Mouse (Mus musculus) c-Kit-negative CD71-positive TER-119-positive erythroid progenitor cells, embryonic 14.5 days (primary cell): ENCODE data around the gene Mob1b.
A peak's percentile ranks its signal among the peaks of the same experiment; 100 is the strongest.

ENCODE experiments used
- DNase-seq: peaks from one replicate; pipeline ENCODE4 v3.0.0-alpha.2; 2013; ENCODE audit warnings: low read depth, low spot score

Gene Mob1b

DNA sequence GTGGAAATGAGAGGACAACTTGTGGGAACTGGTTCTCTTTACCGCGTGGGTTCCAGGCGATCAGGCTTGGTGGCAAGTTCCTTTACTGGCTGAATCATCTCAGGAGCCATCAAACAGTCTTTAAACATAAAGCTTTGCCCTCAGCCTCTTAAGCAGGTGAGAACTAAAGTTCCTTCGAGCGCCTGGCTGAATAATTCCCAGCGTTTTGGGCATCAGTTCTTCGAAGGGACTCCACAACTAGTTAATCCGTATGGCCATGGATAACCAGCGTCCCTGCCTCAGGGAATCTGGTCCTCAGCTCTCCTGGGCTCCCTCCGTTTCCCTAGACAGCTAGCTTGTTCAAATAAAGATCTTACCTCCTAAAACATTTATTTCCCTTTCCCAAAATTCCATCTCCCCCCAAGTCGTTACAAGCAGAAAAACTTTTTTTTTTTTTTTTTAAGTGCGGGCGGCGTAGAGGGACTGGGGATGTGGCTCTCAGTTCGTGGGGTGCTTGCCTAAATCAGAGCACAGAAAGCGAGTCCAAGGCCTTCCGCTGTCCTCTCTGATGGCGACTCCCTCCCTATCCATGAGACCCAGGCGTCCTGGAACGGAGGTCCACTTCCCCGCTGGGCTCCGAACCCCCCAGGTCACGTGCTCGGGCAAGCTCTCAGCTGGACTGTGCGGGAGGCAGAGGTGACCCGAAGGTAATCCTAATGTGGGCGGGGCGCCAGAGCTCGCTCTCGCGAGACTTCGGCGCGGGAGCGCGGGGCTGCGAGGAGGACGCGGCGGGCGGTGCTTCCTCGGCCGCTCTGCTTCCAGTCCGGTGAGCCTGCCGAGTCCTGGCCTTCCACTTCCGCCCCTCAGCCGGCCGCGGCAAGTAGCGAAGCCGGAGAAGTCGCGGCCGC is at the start of gene Mob1b:
TSS of gene Mob1b (plus strand) at position 740 of the 887 bp plus-strand sequence.
- peak; percentile 92 for DNase-seq

DNA sequence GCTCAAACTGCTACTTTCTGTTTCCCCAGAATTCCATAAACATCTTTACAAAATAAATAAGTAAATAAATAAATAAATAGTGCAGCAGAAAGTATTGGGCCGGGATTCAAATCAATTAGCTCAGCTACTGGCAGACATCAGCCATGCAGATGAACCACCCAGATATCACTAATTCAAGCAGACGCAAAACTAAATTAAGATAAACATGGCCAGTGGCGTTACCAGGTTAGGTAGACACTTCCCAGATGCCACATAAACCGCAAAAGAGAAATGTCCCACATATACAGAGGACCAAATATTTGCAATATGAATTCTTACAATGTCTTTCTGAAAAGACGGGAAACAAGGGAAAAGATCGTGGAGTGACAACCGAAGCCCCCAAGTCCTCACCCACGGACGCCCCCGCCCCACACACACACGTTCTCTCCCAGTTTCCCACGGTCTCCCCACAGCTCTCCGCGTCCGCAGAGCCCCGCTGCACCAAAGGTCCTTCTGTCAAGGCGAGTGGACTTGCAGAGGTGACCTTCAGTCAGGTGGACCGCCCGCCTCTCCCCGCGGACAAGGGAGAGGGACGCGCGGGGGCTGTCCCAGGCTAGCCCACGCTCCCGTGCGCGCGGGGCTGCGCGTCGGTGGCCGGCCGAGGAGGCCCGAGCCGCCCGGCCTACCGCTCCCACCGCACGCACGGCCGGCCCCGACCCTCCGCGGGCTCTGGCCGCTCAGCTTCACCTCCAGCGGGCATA is 45.8 kb upstream of the Mob1b start:
- peak; percentile 21 for DNase-seq

DNA sequence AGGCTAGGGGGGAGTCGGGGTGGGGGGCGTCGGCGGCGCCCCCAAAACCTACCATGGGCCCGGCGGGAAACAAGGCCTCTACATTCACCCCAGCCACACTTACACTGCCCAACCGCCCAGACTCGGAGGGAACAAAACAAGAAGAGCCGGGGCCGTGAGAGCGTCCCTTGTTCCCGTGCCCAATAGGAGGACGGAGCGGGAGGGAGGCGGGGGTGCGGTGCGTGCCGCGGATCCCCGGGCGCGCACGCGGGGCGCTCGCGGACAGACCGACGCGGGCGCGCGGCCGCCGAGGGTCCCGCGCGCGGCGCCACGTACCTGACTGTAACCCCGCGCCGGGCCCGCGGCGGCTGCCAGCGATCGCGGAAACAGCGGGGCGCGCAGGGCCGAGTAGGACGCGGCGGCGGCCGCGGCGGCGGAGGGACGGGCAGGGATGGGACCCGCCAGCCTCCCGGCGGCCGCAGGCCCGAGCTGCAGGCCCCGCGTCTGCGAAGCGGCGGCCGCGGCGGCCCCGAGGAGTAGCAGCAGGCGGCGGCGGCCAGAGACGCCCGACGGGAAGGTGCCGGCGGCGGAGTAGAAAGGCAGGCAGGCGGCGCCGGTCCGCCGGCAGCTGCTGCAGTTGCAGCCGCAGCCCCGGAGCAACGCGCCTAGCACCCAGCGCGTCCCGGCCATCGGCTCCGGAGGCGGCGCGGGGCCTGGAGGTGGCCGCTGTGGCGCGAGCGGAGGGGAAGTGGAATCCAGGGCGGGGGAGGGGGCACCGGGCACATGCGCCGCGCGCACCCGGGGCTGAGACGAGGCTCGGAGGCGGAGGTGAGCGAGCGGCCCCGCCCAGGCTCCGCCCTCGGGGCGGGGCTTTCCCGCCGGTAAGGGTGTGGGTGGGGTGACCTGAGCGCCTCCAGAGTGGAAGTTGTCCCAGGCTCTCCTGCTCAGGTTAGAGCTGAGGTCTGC is 44.9 kb upstream of the Mob1b start, which contains the start of gene Grsf1:
TSS of gene Grsf1 (minus strand) at position 729 of the 945 bp plus-strand sequence.
- peak; percentile 79 for DNase-seq

DNA sequence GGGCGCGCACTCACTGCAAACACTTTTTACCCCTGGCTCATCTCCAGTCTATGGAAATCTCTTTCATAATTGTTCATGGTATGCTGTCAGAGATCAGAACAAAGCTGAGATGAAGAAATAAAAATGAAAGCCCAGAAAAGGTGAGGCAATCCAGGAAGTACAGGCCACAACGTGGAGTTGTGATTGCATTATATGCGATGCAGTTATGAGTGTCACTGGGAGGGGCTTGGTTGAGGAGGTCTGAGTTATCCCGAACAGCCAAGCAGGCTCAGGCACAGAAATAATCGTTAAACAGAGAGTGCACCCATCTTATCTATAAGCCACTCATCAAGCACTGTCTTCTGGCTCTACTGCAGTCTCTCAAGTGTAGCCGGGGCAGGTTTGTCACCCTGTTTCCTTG is 41.7 kb upstream of the Mob1b start:
- DNase-seq, result no peak

DNA sequence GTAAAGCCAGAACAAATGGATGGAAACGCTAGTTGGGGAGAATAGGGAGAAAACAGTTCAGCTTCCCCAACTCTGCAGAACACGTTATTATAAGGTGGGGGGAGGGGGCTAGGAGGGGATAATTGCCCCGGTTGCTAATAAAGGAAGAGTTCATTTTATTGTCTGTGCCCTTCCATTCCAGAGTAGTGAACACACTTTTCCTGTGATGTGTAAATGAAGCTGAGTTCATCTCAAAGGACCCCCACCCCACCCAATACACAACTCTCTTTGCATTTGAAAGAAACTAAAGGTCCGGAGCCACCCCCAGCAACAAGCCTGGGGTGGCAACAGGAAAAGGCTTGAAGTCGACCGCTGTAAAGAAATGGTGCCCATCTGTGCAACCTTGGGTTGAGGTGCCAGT is 41.3 kb upstream of the Mob1b start:
- DNase-seq, result no peak

DNA sequence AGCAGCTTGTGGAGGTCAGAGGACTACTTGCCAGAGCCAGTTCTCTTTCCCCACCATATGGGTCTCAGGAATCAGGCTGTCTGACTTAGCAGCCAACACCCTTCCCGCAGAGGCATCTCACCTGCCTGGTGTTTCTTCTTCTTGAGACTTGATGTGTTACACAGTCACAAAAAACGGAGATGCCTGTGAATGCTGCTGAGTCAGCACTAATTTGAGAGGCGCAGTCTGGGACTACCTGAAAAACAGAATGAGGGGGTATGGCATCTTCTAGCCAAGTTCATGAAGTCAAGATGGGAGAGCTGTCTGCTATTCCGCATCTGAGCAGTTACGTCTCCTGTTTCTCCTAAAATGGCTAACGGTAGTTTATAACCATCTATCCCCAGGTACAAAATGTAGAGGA is 40.1 kb upstream of the Mob1b start:
- no peak for DNase-seq

DNA sequence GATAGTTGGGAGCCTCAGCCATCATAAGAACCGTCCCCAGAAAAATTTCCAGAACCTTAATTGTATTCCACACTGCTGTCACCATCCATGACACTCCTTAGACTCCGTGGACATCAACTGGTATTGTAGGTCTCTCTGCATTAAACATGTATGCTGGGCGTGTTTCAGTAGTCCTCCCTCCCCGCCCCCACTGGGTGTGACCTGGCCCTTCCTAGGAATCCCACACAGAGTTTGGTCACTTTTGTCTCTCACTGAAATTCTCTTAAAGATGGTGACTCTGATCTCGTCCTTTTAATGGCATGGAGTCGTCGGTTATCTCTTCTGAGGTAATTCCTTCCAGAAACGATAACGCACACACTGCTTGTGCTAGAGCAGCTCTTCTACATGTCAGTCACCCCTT is 36.9 kb upstream of the Mob1b start:
- DNase-seq, result no peak

DNA sequence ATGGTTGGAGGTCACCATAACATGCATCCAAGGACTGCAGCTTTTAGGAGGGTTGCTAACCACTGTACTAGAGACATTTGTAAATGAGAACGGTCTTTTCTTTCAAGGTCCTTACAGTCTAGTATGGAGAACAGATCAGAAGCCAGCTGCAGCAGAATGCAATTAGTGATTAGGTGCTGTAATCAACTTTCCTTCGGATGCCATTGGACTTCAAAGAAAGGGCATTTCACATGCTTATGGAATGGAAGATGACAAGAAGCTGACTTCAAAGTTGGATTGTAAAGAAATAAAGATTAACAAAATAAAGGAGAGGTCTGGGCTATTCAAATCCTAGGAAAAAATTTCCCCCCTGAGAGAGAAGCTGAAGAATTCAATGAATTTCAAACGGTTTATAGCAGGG is 36.4 kb upstream of the Mob1b start:
- DNase-seq, result no peak

DNA sequence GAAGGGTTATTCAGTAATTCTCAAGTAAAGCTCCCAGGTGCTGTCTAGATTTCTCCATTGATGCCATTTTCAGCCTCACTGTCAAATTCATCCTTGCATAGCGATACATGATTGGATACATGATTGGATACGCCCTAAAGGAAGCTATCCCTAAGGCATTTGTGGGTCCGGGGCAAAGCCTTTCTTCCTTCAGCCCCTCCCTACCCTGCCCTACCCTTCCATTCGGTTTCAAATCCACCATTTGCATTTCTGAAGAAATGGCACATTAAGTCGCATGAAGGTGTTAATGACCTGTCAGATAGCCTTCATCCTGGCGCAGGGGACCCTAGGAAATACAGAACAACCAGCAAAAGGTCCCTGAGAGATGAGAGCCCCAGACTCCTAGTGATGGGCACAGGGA is 35.3 kb upstream of the Mob1b start:
- DNase-seq, result no peak

DNA sequence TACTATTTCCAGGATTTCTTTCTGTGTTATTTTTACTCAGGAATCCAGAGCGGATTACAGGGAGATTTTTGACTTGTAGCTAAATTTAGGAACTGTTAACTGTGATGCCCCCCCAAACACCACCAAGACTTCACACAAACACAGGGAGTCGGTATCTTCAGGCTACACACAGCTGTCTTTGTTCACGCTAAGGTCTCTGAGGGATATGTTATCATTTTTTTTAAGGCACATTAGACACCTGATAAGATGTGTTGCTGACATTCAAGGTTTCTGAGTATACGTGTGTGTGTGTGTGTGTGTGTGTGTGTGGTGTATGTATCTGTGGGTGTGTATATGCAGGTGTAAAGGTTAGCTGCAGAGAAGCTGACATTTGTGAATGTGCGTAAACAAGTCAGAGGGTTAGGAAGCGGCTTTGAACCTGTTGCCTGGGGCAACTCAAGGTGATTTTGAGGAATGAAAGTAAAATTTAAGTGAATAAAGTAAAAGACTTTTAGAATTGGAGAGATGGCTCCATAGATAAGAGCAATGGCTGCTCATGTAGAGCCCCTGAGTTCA is 34.8 kb upstream of the Mob1b start:
- no peak for DNase-seq

DNA sequence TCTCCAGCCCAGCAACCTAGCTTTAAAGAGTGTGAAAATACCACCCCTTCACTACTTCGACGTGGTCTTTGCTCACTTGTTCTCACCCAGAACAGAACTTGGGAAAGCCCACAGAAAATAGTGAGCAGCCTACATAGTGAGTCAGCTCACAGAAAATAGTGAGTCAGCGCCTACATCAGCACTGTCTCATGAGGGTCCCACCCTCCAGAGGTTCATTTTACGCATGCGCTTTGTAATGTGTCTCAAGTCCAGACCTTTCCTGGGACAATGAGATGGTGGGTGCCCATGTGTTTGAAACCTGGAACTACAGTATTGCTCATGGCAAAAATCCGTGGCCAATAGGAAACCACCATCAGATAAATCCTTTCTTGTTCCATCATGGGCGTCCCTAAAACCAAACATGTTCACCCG is 32.7 kb upstream of the Mob1b start:
- no peak for DNase-seq

DNA sequence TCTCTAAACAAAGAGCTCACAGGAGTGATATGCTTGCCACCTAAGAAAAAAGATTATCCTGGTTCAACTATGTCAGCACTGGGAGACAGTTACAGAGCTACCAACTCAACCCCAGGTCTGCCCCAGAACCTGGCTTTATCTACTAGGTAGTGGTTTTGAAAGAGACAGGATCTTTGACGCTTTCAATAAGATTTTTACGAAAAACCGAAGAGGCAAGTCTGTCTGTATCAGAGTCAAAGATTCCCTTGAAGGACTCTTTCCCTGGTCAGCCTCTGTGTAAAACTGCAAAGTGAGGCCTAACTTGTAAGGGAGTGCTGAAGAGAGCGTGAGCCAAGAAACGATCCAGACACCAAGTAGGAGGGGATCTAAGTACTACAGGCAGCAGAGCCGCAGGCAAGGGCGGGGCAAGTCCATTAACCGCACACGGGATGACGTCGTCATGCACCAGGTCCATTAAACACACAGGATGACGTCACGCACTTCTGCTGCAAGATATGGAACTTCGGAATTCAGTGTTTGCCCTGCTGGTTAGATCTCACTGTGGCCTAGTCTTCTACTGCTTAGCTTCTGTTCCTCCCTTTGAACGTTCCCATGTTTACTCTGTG is 32.0 kb upstream of the Mob1b start:
- DNase-seq, result no peak

DNA sequence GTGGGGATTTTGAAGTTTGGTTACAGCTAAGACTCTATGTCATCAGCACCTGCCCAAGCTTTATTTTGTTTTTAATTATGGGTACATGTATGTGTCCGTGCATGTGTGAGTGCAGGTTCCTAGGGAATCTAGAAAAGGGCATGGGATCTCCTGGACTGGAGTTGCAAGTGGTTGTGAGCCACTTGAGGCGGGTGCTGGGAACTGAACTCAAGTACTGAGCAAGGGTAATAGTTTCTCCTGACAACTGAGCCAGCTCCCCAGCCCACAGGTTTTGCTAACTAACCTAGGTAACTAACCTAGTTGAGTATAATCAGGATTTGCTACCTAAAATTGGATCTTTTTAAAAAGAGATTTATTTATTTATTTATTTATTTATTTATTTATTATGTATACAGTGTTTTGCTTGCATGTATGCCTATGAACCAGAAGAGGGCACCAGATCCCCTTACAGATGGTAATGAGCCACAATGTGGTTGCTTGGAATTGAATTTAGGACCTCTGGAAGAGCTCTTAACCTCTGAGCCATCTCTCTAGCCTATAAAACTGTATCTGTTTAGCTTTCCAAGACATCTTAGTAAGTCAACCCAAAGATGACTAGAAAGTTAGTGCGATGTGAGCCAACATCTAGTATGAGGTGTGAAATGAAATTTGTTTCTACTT is 31.2 kb upstream of the Mob1b start:
- DNase-seq, result no peak

DNA sequence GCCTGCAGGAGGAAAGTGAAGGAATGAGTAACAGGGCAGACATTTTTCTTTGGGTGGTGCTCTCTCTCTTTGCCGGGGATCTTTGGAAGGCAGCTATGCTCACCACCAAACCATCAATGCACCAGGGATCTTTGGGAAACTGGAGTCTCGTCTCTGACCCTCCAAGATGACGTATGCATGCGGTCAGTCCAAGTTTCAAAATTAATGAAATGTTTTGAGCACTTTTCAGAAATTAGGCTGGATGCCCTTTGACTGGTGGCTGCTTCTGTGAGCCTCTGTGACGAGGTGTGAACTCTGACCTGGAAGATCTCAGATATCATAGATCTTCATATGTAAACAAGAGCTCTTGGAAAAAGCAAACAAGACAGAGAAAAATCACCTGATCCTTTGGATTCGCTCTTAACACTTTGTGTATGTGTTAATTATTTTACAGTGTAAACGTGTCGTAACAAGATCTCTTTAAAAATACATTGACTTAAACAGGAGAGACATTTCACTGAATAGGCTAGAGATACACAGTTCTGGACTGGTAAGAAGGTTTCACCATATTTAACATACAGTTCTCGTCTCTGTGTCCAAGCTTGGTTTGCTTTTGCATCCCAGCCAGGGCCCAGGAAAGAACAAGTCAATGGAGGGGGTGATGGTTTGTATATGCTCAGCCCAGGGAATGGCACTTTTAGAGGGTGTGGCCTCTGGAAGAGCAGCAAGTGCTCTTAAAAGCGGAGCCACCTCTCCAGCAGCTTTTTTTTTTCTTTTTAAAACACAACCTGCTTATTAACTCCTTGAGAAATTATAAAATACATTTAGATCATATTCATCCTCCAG is 29.8 kb upstream of the Mob1b start:
- DNase-seq, result no peak

DNA sequence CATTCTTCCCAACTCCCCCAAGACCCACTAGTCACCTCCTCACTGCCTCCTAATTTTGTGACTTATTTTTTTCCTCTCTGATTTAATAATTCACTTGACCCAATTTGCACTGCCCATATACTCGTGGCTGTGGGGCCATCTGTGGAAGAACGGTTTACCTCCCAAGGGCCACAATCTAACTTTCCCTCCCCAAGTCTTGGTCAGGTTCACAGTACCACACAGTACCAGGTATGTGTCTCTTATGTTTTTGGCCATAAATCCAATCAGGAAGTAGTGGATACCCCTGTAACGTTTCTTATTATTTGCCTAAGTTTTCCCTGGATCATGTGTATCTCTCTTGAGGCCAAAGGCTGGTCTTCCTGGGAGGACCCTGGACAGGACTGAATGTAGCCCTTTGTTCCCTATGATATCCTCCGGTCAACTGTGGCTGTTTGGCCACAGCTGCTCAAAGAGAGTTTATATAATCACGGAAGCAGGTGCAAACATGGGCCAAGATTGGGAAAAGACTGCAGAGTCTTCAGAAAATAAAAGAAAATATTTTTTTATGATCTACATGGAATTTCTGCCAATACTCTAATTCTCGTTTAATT is 29.1 kb upstream of the Mob1b start:
- DNase-seq, result no peak

DNA sequence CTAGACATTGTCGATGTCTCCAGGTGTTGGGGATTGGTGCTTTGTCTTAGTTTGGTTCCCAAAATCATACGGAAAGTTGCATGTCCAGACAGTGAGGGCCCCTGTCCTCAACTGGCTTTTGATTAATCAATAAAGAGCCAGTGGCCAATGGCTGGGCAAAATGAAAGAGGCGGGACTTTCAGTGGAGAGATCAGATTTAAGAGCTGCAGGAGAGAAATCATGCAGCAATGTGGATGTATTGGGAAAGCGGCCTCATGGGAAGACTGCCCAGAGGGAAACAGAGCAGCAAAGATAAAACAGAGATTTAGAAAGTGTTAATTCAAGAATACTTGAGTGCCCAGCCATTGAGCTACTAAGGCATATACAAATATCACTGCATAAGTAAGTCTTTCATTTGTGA is 28.1 kb upstream of the Mob1b start:
- no peak for DNase-seq

DNA sequence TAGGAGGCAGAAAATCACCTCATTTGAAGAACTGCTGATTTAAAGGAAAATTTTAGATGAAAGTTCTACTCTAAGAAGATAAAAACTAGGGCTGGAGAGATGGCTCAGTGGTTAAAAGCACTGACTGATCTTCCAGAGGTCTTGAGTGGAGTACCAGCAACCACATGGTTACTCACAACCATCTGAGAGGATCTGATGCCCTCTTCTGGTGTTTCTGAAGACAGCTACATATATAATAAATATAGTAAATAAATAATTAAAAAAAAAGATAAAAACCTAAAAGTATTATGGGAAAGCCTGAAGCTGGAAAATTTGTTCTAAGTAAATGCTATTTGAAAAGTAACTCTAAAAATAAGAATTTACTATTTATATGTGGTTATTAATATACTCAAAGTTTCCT is 27.6 kb upstream of the Mob1b start:
- no peak for DNase-seq

DNA sequence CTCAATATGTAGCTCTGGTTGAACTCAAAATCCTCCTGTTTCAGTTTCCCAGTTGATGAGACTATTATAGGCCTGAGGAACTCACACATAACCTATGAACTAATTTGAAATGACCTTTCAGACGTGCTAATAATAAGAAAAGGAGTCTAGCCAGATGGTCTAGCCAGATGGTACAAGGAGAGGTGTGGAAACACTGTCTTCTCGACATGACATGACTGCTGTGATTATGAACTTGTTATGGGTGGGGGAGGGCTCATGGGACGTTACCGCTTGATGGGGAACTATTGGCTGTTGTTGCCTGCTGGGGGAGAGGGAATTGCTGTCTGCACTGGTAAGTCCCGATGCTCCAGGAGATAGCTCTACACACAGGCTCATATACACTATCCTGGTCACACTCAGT is 23.4 kb upstream of the Mob1b start:
- DNase-seq, result no peak

DNA sequence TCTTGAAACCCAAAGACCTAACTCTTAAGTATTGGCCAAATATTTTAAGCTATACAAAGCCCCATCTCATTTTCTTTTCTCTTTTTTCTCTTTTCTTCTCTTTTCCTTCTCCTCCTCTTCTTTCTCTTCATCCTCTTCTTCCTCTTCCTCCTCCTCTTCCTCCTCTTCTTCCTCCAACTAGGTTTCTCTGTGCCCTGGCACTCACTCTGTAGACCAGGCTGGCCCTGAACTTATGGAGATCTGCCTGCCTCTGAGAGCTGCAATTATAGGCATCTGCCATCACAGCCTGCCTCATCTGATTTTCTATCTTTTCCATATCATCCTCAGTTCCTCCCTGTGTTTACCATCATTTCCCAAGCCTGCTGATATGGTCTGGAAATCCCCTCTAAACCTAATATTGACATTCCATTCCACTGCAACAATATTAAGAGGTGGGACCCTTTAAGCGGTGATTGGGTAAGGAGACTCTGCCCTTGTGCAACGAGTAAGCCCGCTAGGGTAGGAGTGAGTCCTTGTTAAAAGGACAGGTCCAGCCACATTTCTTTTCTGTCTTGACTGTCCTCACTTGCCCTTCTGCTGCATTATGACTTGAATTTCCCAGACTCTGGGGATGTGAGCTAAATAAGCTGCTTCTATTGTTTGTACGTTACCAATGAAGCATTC is 21.3 kb upstream of the Mob1b start:
- DNase-seq, result no peak
